Mouse (Mus musculus) adrenal gland, postnatal 10 days (tissue): ENCODE measurements around the gene Kcna4. TPM values are rescaled to one million over a fixed set of nuclear protein-coding genes. Genes with fewer than 3 reads are reported as not detected.

Experiments used
- DNase-seq: peaks from one replicate; pipeline ENCODE4 v3.0.0; 2021; ENCODE audit warnings: mixed read lengths
- long read RNA-seq, 2 experiments: library from polyadenylated mRNA; stranded (forward); transcript quantifications; one replicate each; pipeline ENCODE4 v2.0.0; 2021
- total RNA-seq, 2 experiments: library from RNA; stranded (reverse); gene quantifications; 2 replicates each; pipeline ENCODE4 v1.2.3; 2021

The Kcna4 gene
- under 1 TPM; 0.45 to 0.66 TPM for total RNA-seq
- long read RNA-seq, experiment 1: 0 reads
- long read RNA-seq, experiment 2: 0 reads

DNA sequence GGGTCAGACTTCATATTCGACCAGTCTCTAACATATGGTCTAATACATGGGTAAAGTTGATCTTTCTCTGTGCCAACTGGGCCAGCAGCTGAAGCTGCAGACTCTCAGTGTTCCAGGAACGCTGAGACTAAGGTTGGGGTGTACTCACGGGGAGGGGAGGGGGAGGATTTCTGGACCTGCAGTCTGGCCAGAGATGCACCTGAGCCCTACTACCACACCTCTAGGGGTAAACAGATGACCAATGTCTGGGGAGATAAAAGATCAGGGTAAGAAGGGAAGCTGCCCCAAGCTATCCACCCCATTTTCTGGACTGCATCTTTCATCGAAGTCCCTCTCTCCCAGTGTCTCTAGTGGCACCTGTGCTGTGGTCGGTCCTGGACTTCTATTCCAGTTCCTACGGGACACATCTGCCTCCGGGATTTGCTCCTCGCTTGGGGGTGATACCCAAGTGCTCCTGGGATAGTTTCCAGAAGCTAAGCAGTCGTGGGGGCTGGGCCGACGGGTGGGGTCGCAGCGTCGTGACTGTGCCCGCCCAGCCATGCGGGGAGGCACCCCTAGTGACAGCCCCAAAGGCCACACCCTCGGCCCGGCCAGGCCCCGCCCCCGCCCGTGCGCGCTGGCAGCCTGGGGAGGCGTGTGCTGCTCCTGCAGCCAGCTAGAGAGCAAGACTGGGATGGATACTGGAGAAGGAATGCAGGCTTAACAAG, at the start of gene Kcna4:
Gene Kcna4, plus strand, starts transcription at position 650 of the 707 bp plus-strand sequence.
- peak; percentile 51 for DNase-seq

DNA sequence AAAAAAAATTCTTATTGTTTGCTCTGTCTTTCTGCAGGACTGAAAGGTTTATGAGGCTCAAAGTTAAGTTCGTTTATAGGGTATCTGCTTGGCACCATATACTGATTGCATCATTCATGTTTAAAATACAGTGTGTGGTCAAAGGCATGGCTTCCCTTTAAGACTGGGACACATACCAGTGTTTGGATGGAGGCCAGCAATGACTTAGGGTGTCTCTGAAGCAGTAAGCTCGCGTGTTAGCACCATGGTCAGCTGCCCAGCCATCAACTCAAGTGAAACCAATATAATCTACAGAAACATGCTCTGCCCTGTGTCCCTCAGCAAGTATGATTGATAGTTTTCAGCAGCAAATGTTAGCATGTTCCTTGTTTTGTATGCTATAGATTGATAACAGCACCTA, 32.3 kb upstream of the Kcna4 start:
- no peak for DNase-seq

DNA sequence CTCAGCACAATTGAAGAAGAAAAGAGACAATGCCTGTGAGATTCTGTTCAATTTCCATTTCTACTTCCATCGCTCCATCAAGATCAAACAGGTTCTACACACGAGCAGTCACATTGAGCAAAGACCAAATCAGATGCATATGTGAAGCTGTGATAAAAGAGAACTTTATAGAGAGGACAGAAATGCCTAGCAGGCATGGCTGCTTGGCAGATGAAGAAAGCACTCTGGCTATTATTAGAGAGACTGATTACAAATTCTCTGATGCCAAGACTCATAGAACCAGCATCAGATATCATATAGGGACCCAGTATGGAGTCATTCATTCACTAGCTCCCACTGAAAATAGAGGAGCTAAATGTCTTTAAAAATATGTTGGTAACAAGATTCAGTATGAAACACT, 24.2 kb upstream of the Kcna4 start:
- no peak for DNase-seq

DNA sequence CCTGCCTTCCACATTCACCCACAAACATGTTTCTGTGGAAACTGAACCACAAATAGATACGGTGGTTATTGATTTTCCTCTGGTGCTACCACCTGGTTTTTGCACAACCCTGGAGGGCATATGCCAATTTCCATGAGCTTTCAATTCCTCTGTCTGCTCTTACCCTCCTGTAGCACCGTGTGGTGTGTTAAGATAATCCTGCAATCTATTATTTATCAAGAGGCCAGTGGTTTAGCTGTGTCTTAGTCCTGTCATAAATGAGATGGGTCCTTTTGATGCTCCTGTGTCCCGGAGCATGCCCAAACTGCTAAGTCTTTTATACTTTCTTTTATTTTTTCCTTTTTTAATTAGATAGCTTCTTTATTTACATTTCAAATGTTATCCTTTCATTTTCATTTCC, 20.4 kb upstream of the Kcna4 start:
- no peak for DNase-seq

GRCm38 (mm10) chr2:107290697-107291019, 219 bp downstream of the Kcna4 start:
- DNase-seq: no peak

DNA sequence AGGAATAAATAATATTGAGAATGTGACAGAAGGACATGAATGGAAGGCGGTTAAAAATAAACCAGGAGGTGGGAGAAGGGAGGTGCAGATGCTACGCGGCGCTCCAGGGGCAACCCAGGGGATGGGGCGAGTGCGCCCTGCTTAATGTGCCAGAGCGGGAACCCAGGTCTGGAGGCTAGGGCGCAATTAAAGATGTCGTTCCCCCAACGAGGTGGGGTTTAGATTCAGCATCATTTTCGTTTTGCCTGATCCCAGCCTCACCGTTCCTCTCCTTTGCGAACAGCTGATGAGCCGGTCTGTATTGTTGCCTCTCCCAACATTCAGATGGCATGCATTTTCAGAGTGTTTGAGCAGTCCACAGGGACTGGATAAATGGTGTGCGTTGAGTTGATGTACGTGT, 703 bp downstream of the Kcna4 start:
- DNase-seq: no peak

- DNase-seq: no peak
These were observed 4.1 kb downstream of the Kcna4 start for GRCm38 (mm10) chr2:107294521-107294920.

DNA sequence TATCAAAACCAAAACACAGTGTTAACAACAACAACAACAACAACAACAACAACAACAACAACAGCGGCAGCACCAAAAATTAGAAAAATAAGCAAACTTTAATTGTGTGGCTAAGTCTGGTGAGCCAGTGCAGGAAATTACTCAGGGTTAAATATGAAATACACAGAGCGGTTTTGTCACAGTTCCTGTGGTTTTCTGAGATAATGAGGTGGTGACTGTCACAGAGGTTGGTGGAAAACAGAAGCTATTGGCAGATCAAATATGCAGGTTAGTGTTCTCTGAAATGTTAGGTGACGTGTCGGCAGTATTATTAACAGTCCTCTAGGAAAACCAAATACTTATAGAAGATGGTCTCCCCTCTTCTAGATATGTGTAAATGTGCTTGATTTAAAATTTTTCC, 11.4 kb downstream of the Kcna4 start:
- DNase-seq: no peak

- no peak for DNase-seq
These were observed 14.3 kb downstream of the Kcna4 start for GRCm38 (mm10) chr2:107304707-107305106.

DNA sequence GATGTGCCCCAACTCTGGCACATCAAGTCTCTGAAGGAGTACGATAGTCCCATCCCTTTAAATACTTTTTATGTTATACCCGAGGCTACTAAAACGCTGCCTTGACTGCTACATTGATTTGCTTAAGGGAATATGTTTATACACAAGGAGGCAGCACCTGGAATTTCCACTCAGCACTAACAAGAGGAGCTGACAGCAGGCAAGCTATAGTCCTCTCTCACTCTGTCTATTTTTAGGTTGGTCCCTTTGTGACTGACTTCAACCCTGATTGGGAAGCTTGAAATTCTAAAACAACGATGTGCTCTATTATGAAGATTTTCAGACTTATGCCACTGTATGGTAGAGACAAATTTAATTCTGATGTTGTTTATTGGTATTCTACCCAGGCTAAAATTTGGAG, 15.6 kb downstream of the Kcna4 start:
- no peak for DNase-seq

DNA sequence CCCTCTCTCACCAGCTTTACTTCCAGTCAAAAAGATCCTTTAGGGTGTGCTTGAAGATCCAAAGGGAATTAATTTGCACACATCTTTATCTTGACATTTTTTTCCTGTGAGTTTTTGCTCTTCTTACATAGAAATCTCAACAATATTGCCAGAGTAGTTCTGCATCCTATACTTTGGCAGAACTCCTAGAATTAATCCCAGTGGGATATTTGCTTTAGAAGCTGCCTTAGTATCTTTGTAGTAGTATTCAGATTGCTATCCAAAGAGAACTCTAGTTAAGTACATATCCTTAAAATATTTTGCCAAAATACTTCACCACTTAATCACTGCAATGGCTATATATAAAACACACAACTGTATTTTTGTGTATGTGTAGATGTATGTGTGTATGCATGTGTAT, 28.2 kb downstream of the Kcna4 start:
- DNase-seq: no peak

DNA sequence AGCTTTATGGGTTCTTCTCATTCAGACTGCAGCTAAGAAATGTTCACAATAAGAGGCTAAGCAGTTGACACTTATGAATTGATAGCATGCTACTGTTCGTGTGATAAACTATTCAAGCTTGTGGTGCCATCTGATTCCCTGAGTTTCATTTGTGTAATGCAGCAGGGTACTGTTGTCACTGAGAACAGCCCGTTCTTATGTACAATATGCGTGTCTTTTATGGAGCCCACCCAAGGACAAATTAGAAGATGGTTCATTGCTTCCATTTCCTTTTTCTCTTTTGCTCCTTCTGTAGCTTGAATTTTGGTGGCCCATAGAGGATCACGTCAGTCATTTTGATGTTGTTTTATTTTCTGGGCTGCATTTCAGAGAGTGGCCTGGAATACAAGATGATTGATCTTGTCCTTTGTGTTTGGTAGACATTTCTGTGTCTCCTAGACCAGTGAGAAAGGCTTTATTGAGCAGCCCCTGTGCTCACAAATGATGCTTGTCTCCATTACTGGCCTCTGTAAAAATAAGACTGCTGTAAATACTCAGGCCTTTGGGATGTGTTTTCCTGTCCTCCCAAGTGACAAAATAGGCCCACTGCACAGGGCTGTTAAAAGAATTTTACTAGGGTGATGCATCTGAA, 31.3 kb downstream of the Kcna4 start:
- DNase-seq: no peak

DNA sequence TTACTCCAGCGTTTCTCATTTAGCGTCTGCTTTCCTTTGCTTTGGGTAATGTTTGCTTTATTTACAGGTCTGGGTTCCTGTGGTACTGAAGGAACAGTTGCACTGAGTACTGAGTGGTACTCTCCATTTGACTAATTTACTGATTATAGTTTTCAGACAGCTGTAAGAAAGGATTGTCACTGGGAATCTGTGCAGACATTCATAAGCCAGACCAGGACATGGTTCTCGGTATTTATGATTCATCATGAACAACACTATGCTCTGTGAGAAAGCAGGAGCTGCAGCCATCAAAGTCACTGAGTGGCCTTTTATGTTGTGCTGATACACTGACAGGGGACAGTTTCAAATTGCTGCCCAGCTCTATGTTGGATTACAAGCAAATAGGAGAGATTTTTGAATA, 33.7 kb downstream of the Kcna4 start:
- DNase-seq: no peak

DNA sequence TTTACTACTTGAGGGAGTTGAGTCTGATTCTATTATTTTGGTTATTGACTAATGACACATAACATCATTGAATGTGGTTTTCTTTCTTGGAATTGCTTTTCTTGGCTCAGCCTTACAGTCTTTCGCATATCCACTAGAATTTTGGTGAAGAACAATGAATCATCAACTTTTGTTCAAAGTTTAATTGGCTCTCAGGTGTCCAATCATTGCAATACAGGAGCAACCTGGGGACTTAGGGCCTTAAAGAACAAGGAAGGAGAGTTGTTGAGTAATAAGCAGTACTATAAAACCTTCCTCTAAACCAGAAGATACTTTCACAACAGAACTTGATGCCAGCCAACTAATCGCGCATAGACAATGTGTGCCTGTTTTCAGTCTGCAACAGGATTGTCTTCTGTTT, 36.8 kb downstream of the Kcna4 start:
- no peak for DNase-seq

GRCm38 (mm10) chr2:107341291-107341690, 50.9 kb downstream of the Kcna4 start:
- no peak for DNase-seq

DNA sequence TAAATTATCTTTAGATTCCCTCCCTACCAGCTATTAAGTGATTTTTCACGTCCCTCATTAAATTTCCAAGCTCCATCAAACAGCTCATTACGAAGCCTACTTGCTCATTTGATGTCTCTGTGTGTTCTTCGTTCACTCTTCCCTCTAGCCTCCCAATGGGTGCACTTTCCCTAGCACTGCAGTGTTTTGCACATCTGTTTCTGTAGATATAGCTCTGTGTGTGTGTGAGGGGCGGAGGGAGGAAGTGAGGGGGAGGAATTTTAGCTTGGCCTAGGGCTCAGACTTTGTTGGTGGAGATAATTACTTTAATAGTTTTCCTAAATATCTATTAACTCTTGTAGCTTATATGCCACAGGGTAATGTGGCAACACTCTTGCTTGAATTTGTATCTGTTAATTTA, 54.4 kb downstream of the Kcna4 start:
- DNase-seq: no peak

- DNase-seq: no peak
These were observed 54.9 kb downstream of the Kcna4 start for GRCm38 (mm10) chr2:107345299-107345698.

Other genes with a start within 250 kb of the Kcna4 start
- not detected for gene Fshb, start 231.0 kb upstream of the Kcna4 start, total RNA-seq